Mouse (Mus musculus): ENCODE results near the gene Selenof. TPM values are rescaled to one million over a fixed set of nuclear protein-coding genes. Genes with fewer than 3 reads are reported as not detected.
A peak's percentile ranks its signal among the peaks of the same experiment; 100 is the strongest.

Selenof gene
- polyA plus RNA-seq, 1 experiment: 264 TPM

GRCm38 (mm10) chr3:144568861-144569361 lies 1.2 kb upstream of the Selenof start:
- Histone ChIP-seq H3K4me3 (peak overlapping the region; percentile 83), H3K36me3 (ENCODE audit: control insufficient read depth, insufficient read depth) (peaks cover 17% of the 10 kb centered on the region), H3K79me2 (ENCODE audit: control insufficient read depth, insufficient read depth) (peaks cover 90% of the 10 kb centered on the region), H3ac (ENCODE audit: control insufficient read depth, insufficient read length) (peak overlapping the region; percentile 85), H3K4me2 (ENCODE audit: low read depth) (peak overlapping the region; percentile 90), H3K27me3 (ENCODE audit: control insufficient read depth, insufficient read depth, insufficient read length) (no peaks in the 10 kb centered on the region)
- TF ChIP-seq SRF (IDR thresholded peaks at IDR 0.05; ENCODE audit: control insufficient read depth, insufficient read length, low read depth) (no peak), CEBPB (IDR thresholded peaks at IDR 0.05; ENCODE audit: insufficient read depth, poor library complexity, severe bottlenecking) (peak; percentile 43; the same call in 1 of the 2 replicates), TCF3 (IDR thresholded peaks at IDR 0.05; ENCODE audit: insufficient read length, low read depth) (no peak), MYOG (IDR thresholded peaks at IDR 0.05; ENCODE audit: control insufficient read depth in 1 of 3, insufficient read depth in 1 of 3, insufficient read length in 2 of 3, low read depth in 2 of 3) (no peak), POLR2A (IDR thresholded peaks at IDR 0.05; ENCODE audit: insufficient read length, low read depth) (peak; percentile 9)

GRCm38 (mm10) chr3:144569401-144569971 lies 618 bp upstream of the Selenof start:
- peak overlapping the region; percentile 83 for H3K4me3 ChIP-seq
- peaks cover 90% of the 10 kb centered on the region for H3K79me2 ChIP-seq (ENCODE audit: control insufficient read depth, insufficient read depth)
- peaks cover 19% of the 10 kb centered on the region for H3K36me3 ChIP-seq (ENCODE audit: control insufficient read depth, insufficient read depth)
- H3K4me2 ChIP-seq (ENCODE audit: low read depth): peak overlapping the region; percentile 90
- no peaks in the 10 kb centered on the region for H3K27me3 ChIP-seq (ENCODE audit: control insufficient read depth, insufficient read depth, insufficient read length)
- TF ChIP-seq TCF3 (IDR thresholded peaks at IDR 0.05; ENCODE audit: insufficient read length, low read depth) (no peak), USF1 (IDR thresholded peaks at IDR 0.05; ENCODE audit: low read depth) (no peak), MYOG (IDR thresholded peaks at IDR 0.05; ENCODE audit: control insufficient read depth in 1 of 3, insufficient read depth in 1 of 3, insufficient read length in 2 of 3, low read depth in 2 of 3) (no peak), E2F4 (IDR thresholded peaks at IDR 0.05; ENCODE audit: insufficient read depth) (no peak), SRF (IDR thresholded peaks at IDR 0.05; ENCODE audit: control insufficient read depth, insufficient read length, low read depth) (no peak), POLR2A (IDR thresholded peaks at IDR 0.05; ENCODE audit: insufficient read length, low read depth) (no peak), REST (IDR thresholded peaks at IDR 0.05; ENCODE audit: insufficient read depth, insufficient read length) (no peak), MYOD1 (IDR thresholded peaks at IDR 0.05; ENCODE audit: control insufficient read depth in 1 of 3, insufficient read length in 2 of 3, low read depth in 2 of 3) (no peak), TCF12 (IDR thresholded peaks at IDR 0.05; ENCODE audit: insufficient read depth, poor library complexity, severe bottlenecking) (no peak), CEBPB (IDR thresholded peaks at IDR 0.05; ENCODE audit: insufficient read depth, poor library complexity, severe bottlenecking) (no peak), POLR2AphosphoS2 (IDR thresholded peaks at IDR 0.05; ENCODE audit: insufficient read length, low read depth) (no peak), MAX (IDR thresholded peaks at IDR 0.05; ENCODE audit: low read depth) (no peak)
- H3ac ChIP-seq (ENCODE audit: control insufficient read depth, insufficient read length): peak overlapping the region; percentile 85

DNA sequence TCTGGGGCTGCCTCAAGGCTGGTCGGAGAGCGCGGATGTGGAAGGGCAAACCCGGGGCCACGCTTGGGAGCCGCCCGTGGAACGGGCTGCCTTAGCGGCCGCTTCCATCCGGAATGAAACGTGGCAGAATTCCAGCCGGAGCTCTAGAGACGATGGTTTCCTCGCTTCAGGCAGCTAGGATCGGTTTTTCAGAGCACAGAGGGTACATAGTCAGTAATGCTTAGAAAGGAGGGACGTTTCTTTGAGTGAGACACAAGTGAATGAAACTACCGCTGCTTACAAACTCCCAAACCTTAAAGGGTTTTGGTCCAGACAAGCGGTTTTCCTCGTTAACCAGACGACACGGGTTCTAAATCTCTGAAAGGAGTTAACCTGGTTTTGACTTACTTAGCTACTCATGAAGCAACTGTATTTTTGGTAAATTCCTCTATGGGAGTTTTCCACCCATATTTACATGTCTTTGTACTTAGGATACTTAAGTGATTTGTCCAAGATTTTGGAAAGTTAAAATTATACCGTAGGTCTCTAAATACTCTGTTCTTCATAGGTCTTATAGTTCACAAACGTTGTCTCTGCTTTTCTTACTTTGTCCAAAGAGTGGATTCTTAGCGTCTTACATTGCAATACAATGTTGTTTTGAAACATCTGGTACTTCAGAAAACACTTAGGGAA lies 848 bp downstream of the Selenof start:
- TF ChIP-seq E2F4 (IDR thresholded peaks at IDR 0.05; ENCODE audit: insufficient read depth) (no peak), MAX (IDR thresholded peaks at IDR 0.05; ENCODE audit: low read depth) (no peak), REST (IDR thresholded peaks at IDR 0.05; ENCODE audit: insufficient read depth, insufficient read length) (no peak), POLR2AphosphoS2 (IDR thresholded peaks at IDR 0.05; ENCODE audit: insufficient read length, low read depth) (no peak), TCF12 (IDR thresholded peaks at IDR 0.05; ENCODE audit: insufficient read depth, poor library complexity, severe bottlenecking) (no peak), SRF (IDR thresholded peaks at IDR 0.05; ENCODE audit: control insufficient read depth, insufficient read length, low read depth) (no peak), USF1 (IDR thresholded peaks at IDR 0.05; ENCODE audit: low read depth) (no peak), MYOD1 (IDR thresholded peaks at IDR 0.05; ENCODE audit: control insufficient read depth in 1 of 3, insufficient read length in 2 of 3, low read depth in 2 of 3) (no peak)
- H3ac ChIP-seq (ENCODE audit: control insufficient read depth, insufficient read length): peak overlapping the region; percentile 85
- peak overlapping the region; percentile 83 for H3K4me3 ChIP-seq
- H3K27me3 ChIP-seq (ENCODE audit: control insufficient read depth, insufficient read depth, insufficient read length): no peaks in the 10 kb centered on the region
- H3K4me2 ChIP-seq (ENCODE audit: low read depth): peak overlapping the region; percentile 83
- H3K36me3 ChIP-seq (ENCODE audit: control insufficient read depth, insufficient read depth): peaks cover 19% of the 10 kb centered on the region
- peaks cover 90% of the 10 kb centered on the region for H3K79me2 ChIP-seq (ENCODE audit: control insufficient read depth, insufficient read depth)

GRCm38 (mm10) chr3:144574256-144574655 lies 4.2 kb downstream of the Selenof start:
- H3K36me3 ChIP-seq (ENCODE audit: control insufficient read depth, insufficient read depth): peaks cover 39% of the 10 kb centered on the region
- peaks cover 88% of the 10 kb centered on the region for H3K79me2 ChIP-seq (ENCODE audit: control insufficient read depth, insufficient read depth)
- no peak overlapping the region for H3K4me3 ChIP-seq
- TF ChIP-seq CEBPB (IDR thresholded peaks at IDR 0.05; ENCODE audit: insufficient read depth, poor library complexity, severe bottlenecking): no peak
- no peak for TF ChIP-seq MYOD1 (IDR thresholded peaks at IDR 0.05; ENCODE audit: control insufficient read depth in 1 of 3, insufficient read length in 2 of 3, low read depth in 2 of 3)
- TF ChIP-seq E2F4 (IDR thresholded peaks at IDR 0.05; ENCODE audit: insufficient read depth): no peak
- TF ChIP-seq POLR2AphosphoS2 (IDR thresholded peaks at IDR 0.05; ENCODE audit: insufficient read length, low read depth): no peak
- TF ChIP-seq REST (IDR thresholded peaks at IDR 0.05; ENCODE audit: insufficient read depth, insufficient read length): no peak
- TF ChIP-seq MYOG (IDR thresholded peaks at IDR 0.05; ENCODE audit: control insufficient read depth in 1 of 3, insufficient read depth in 1 of 3, insufficient read length in 2 of 3, low read depth in 2 of 3): no peak
- TF ChIP-seq TCF12 (IDR thresholded peaks at IDR 0.05; ENCODE audit: insufficient read depth, poor library complexity, severe bottlenecking): no peak
- TF ChIP-seq SRF (IDR thresholded peaks at IDR 0.05; ENCODE audit: control insufficient read depth, insufficient read length, low read depth): no peak
- no peak for TF ChIP-seq POLR2A (IDR thresholded peaks at IDR 0.05; ENCODE audit: insufficient read length, low read depth)
- TF ChIP-seq MAX (IDR thresholded peaks at IDR 0.05; ENCODE audit: low read depth): no peak
- no peak for TF ChIP-seq TCF3 (IDR thresholded peaks at IDR 0.05; ENCODE audit: insufficient read length, low read depth)
- TF ChIP-seq USF1 (IDR thresholded peaks at IDR 0.05; ENCODE audit: low read depth): no peak
- no peaks in the 10 kb centered on the region for H3K27me3 ChIP-seq (ENCODE audit: control insufficient read depth, insufficient read depth, insufficient read length)
- H3K4me2 ChIP-seq (ENCODE audit: low read depth): peak overlapping the region; percentile 1
- no peak overlapping the region for H3ac ChIP-seq (ENCODE audit: control insufficient read depth, insufficient read length)
